Comparison of ENCODE assay signal across 25 mouse cellular contexts in genomic region chr3:132880361-132880760, GRCm38 (mm10).
DNase-seq lines count a peak whose midpoint lies in the region; ATAC-seq and TF ChIP-seq lines count a peak whose summit lies in the region.
"Had no signal": no experiment of that assay in that cellular context is flagged by ENCODE, and none has a peak within 500 bp of the region (broad histone marks: within the 10 kb centered on the region; RNA-seq: fewer than 3 reads in every experiment).

No protein-coding gene starts in this region.

- peak overlapping the region; percentile 33; the same call in 1 of the 2 replicates for H3K4me2 ChIP-seq in hindbrain, embryonic 16.5 days (ENCODE audit: low read length)
- no peak overlapping the region for H3K4me2 ChIP-seq in lung, postnatal 0 days (replicated peaks; ENCODE audit: low read depth, low read length)
- peak overlapping the region; percentile 18; the same call in 1 of the 2 replicates for H3K4me2 ChIP-seq in midbrain, embryonic 15.5 days
- H3K4me2 ChIP-seq: embryonic facial prominence, embryonic 12.5 days; heart, embryonic 15.5 days; limb, embryonic 12.5 days; liver, embryonic 15.5 days; lung, embryonic 14.5 days had no signal

- TF ChIP-seq EP300 in lung, postnatal 0 days (IDR thresholded peaks at IDR 0.05): no peak

- no peak for DNase-seq in hindbrain, embryonic 10.5 days (ENCODE audit: low spot score)
- no peak for DNase-seq in lung, postnatal 0 days (ENCODE audit: low spot score)
- no peak for DNase-seq in lung, postnatal 25 days (ENCODE audit: low spot score)
- no peak for DNase-seq in heart, postnatal 10 days
- DNase-seq: adrenal gland, postnatal 25 days; B cell, adult 2 months; cerebellum, adult 11-12 months; cerebellum, adult 9-11 months; embryo, embryonic 11 days; gastrocnemius, postnatal 10 days; heart, postnatal 4 days; kidney, postnatal 10 days; layer of hippocampus, adult 9-11 months; lung, embryonic 14.5 days; retina, postnatal 1 day; right cerebral cortex, postnatal 14 days; thymus, postnatal 4 days had no signal

- intact Hi-C loops in heart, postnatal 10 days (cut with DNase I): no loop called here

- no peak for ATAC-seq in hindbrain, embryonic 16.5 days
- 0 out of 2 replicates have a peak, but pooled peaks have one; percentile 2 for ATAC-seq in lung, postnatal 0 days
- ATAC-seq in midbrain, embryonic 15.5 days (replicated peaks): no peak
- ATAC-seq: intestine, postnatal 0 days had no signal

- H3K9ac ChIP-seq in hindbrain, embryonic 16.5 days (ENCODE audit: low read depth, low read length): no peak overlapping the region
- no peak overlapping the region for H3K9ac ChIP-seq in lung, postnatal 0 days (replicated peaks; ENCODE audit: low read depth)
- H3K9ac ChIP-seq in midbrain, embryonic 15.5 days: no peak overlapping the region
- H3K9ac ChIP-seq: embryonic facial prominence, embryonic 12.5 days; heart, embryonic 15.5 days; limb, embryonic 12.5 days; liver, embryonic 15.5 days; lung, embryonic 14.5 days had no signal

- WGBS in hindbrain, embryonic 16.5 days: 80% methylated on average over 3 of the region's 3 CpGs
- WGBS in hindbrain, embryonic 10.5 days: 83% methylated on average over 3 of the region's 3 CpGs
- 75% methylated on average over 3 of the region's 3 CpGs for WGBS in lung, postnatal 0 days
- WGBS in midbrain, embryonic 15.5 days: 73% methylated on average over 3 of the region's 3 CpGs

- no peak for TF ChIP-seq CTCF in lung, postnatal 0 days (IDR thresholded peaks at IDR 0.05)

- no peak overlapping the region for H3K4me3 ChIP-seq in hindbrain, embryonic 16.5 days (ENCODE audit: low read length)
- H3K4me3 ChIP-seq in hindbrain, embryonic 10.5 days: no peak overlapping the region
- no peak overlapping the region for H3K4me3 ChIP-seq in lung, postnatal 0 days (ENCODE audit: low read depth, low read length)
- H3K4me3 ChIP-seq in midbrain, embryonic 15.5 days: no peak overlapping the region
- H3K4me3 ChIP-seq: embryonic facial prominence, embryonic 12.5 days; heart, embryonic 10.5 days; heart, embryonic 15.5 days; limb, embryonic 12.5 days; liver, embryonic 15.5 days had no signal

- peaks cover 3% of the 10 kb centered on the region; the same call in 1 of the 2 replicates for H3K4me1 ChIP-seq in hindbrain, embryonic 16.5 days (ENCODE audit: control insufficient read depth, insufficient read depth, low read depth, low read length)
- peaks cover 28% of the 10 kb centered on the region; the same call in 1 of the 2 replicates for H3K4me1 ChIP-seq in hindbrain, embryonic 10.5 days (replicated peaks)
- no peaks in the 10 kb centered on the region; the same call in 1 of the 2 replicates for H3K4me1 ChIP-seq in lung, postnatal 0 days (ENCODE audit: insufficient read depth, low read depth, low read length)
- H3K4me1 ChIP-seq in midbrain, embryonic 15.5 days: no peaks in the 10 kb centered on the region; the same call in 1 of the 2 replicates
- H3K4me1 ChIP-seq: liver, embryonic 15.5 days had no signal

- H3K9me3 ChIP-seq in hindbrain, embryonic 16.5 days (ENCODE audit: control insufficient read depth, low read length): no peaks in the 10 kb centered on the region
- H3K9me3 ChIP-seq in hindbrain, embryonic 10.5 days: no peaks in the 10 kb centered on the region
- H3K9me3 ChIP-seq in lung, postnatal 0 days (ENCODE audit: low read length): no peaks in the 10 kb centered on the region
- no peaks in the 10 kb centered on the region for H3K9me3 ChIP-seq in midbrain, embryonic 15.5 days
- H3K9me3 ChIP-seq: embryonic facial prominence, embryonic 12.5 days; heart, embryonic 10.5 days; heart, embryonic 15.5 days; limb, embryonic 12.5 days; liver, embryonic 15.5 days had no signal

- H3K36me3 ChIP-seq in hindbrain, embryonic 16.5 days (ENCODE audit: control insufficient read depth, insufficient read depth, low read length): no peaks in the 10 kb centered on the region
- no peaks in the 10 kb centered on the region for H3K36me3 ChIP-seq in hindbrain, embryonic 10.5 days
- H3K36me3 ChIP-seq in lung, postnatal 0 days (ENCODE audit: insufficient read depth, low read length): no peaks in the 10 kb centered on the region
- no peaks in the 10 kb centered on the region for H3K36me3 ChIP-seq in midbrain, embryonic 15.5 days (replicated peaks)
- H3K36me3 ChIP-seq: embryonic facial prominence, embryonic 12.5 days; heart, embryonic 10.5 days; heart, embryonic 15.5 days; limb, embryonic 12.5 days; liver, embryonic 15.5 days had no signal

- no peak overlapping the region for H3K27ac ChIP-seq in hindbrain, embryonic 16.5 days (ENCODE audit: low read depth, low read length)
- no peak overlapping the region for H3K27ac ChIP-seq in hindbrain, embryonic 10.5 days
- H3K27ac ChIP-seq in lung, postnatal 0 days (ENCODE audit: low read length): peak overlapping the region; percentile 28; the same call in 1 of the 2 replicates
- 0 out of 2 replicates have a peak overlapping the region, but pooled peaks have one; percentile 15 for H3K27ac ChIP-seq in midbrain, embryonic 15.5 days
- H3K27ac ChIP-seq: embryonic facial prominence, embryonic 12.5 days; heart, embryonic 10.5 days; heart, embryonic 15.5 days; limb, embryonic 12.5 days; liver, embryonic 15.5 days had no signal

- H3K27me3 ChIP-seq in hindbrain, embryonic 16.5 days (replicated peaks; ENCODE audit: control insufficient read depth, insufficient read depth, low read length): no peaks in the 10 kb centered on the region
- no peaks in the 10 kb centered on the region for H3K27me3 ChIP-seq in hindbrain, embryonic 10.5 days (ENCODE audit: insufficient read depth, poor library complexity, severe bottlenecking)
- H3K27me3 ChIP-seq in lung, postnatal 0 days (replicated peaks; ENCODE audit: insufficient read depth, low read length): no peaks in the 10 kb centered on the region
- no peaks in the 10 kb centered on the region for H3K27me3 ChIP-seq in midbrain, embryonic 15.5 days (replicated peaks)
- H3K27me3 ChIP-seq: embryonic facial prominence, embryonic 12.5 days; heart, embryonic 15.5 days; limb, embryonic 12.5 days; liver, embryonic 15.5 days had no signal

Comparison
In these comparisons a context has a peak if more than half of its experiments do, and no peak if none do; other contexts are left out.
1. H3K27ac ChIP-seq: peak in lung, postnatal 0 days (single experiment) and midbrain, embryonic 15.5 days (single experiment); none in hindbrain, embryonic 16.5 days (single experiment) and hindbrain, embryonic 10.5 days (single experiment).